Mouse (Mus musculus): ENCODE results near the gene Slc22a13.

- TF ChIP-seq CTCF (IDR thresholded peaks at IDR 0.05) (no peak), POLR2A (IDR thresholded peaks at IDR 0.05; ENCODE audit: insufficient read depth, low read depth, low read length) (no peak)
These were observed 5.7 kb upstream of the Slc22a13 start for GRCm38 (mm10) chr9:119214601-119215000.

All from heart, adult 2 months (tissue).